Mouse (Mus musculus) bone marrow, adult 2 months (tissue): Measurements from ENCODE around the gene Prr7.

Experiments used
- CTCF ChIP-seq: fragments of 200-500 bp; IDR thresholded peaks from 2 replicates; pipeline ENCODE4 v1.5.1; 2011; ENCODE audit warnings: low read length, control low read depth; ENCODE audit not compliant: control insufficient read depth, insufficient read depth
- POLR2A ChIP-seq: fragments of 200-500 bp; IDR thresholded peaks from 2 replicates; pipeline ENCODE4 v1.6.1; 2011; ENCODE audit warnings: low read depth, mild to moderate bottlenecking, control low read depth, low read length, borderline replicate concordance; ENCODE audit not compliant: control insufficient read depth

DNA sequence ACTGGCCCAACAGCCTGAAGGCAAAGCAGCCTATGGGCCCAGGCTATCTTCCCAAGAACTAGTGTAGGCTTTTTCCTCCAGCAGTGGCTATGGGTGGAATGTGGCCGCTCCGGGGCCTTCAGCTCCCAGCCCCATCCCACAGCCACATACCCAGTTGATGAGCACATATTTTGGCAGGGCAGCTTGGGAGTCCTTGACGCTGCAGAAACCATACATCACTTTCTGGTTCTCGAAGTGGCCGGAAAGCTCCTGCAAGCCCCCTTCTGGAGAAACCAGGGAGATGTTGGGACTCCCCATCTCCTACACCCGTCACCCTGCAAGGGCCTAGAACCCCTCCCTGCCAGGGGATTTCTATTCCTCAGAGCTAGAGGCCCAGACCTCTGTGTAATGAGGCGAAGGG, 18.5 kb downstream of the Prr7 start:
- TF ChIP-seq POLR2A (no peak), CTCF (no peak)
